Mouse (Mus musculus) ES-E14 (cell line): Measurements from ENCODE around the gene Gm17622.

Source experiments
- CHD2 ChIP-seq: IDR thresholded peaks from 2 replicates; pipeline ENCODE4 v1.6.1; 2014; ENCODE audit warnings: mild to moderate bottlenecking, low read depth, low read length, inconsistent platforms
- HCFC1 ChIP-seq: IDR thresholded peaks from 2 replicates; pipeline ENCODE4 v1.6.1; 2012; ENCODE audit warnings: low read length, inconsistent platforms, borderline replicate concordance; ENCODE audit not compliant: insufficient read depth
- MAFK ChIP-seq: IDR thresholded peaks from 2 replicates; pipeline ENCODE4 v1.6.1; 2014; ENCODE audit warnings: mild to moderate bottlenecking, low read depth, low read length, inconsistent platforms; ENCODE audit not compliant: insufficient read depth

- TF ChIP-seq CHD2 (no peak), MAFK (no peak), HCFC1 (no peak)
Measured at GRCm38 (mm10) chr13:96457566-96457965, 33.0 kb upstream of the Gm17622 start.
